Mouse (Mus musculus) ES-Bruce4 (cell line): ENCODE data around the gene Crybb2. TPM values are rescaled to one million over a fixed set of nuclear protein-coding genes. Genes with fewer than 3 reads are reported as not detected.

Source experiments
- H3K27ac ChIP-seq: 2 replicates; pipeline ENCODE4 v1.5.1; 2012; ENCODE audit warnings: low read length, inconsistent platforms; ENCODE audit not compliant: insufficient read depth
- H3K27me3 ChIP-seq: 2 replicates; pipeline ENCODE4 v1.6.1; 2012; ENCODE audit warnings: mild to moderate bottlenecking, low read length, inconsistent platforms; ENCODE audit not compliant: control insufficient read depth, poor library complexity, insufficient read depth, severe bottlenecking
- H3K36me3 ChIP-seq: 2 replicates; pipeline ENCODE4 v1.6.1; 2012; ENCODE audit warnings: inconsistent platforms, mild to moderate bottlenecking, low read length, moderate library complexity; ENCODE audit not compliant: control insufficient read depth, poor library complexity, insufficient read depth, severe bottlenecking
- H3K4me1 ChIP-seq: one replicate; pipeline ENCODE4 v1.8.1; 2011; ENCODE audit warnings: low read length; ENCODE audit not compliant: control insufficient read depth, insufficient read depth
- H3K4me3 ChIP-seq: 2 replicates; pipeline ENCODE4 v1.5.1; 2011; ENCODE audit warnings: low read depth, mild to moderate bottlenecking, low read length
- H3K9ac ChIP-seq: 2 replicates; pipeline ENCODE4 v1.6.1; 2012; ENCODE audit warnings: low read depth, mild to moderate bottlenecking, inconsistent platforms; ENCODE audit not compliant: poor library complexity, severe bottlenecking
- H3K9me3 ChIP-seq: replicated peaks from 2 replicates; pipeline ENCODE4 v1.6.1; 2012; ENCODE audit warnings: mild to moderate bottlenecking, low read length, inconsistent platforms; ENCODE audit not compliant: control insufficient read depth, poor library complexity, insufficient read depth, severe bottlenecking
- CTCF ChIP-seq: IDR thresholded peaks from one replicate; pipeline ENCODE4 v1.8.1; 2011; ENCODE audit warnings: low read depth, low read length
- EP300 ChIP-seq: IDR thresholded peaks from 2 replicates; pipeline ENCODE4 v1.6.1; 2011; ENCODE audit warnings: low read depth, low read length; ENCODE audit not compliant: insufficient read depth
- POLR2A ChIP-seq: IDR thresholded peaks from one replicate; pipeline ENCODE4 v1.8.1; 2011; ENCODE audit warnings: low read length; ENCODE audit not compliant: insufficient read depth
- polyA plus RNA-seq: library from polyadenylated mRNA; stranded (reverse); fragments of >200 nt; gene quantifications from 2 replicates; pipeline ENCODE4 v1.2.4, GENCODE M21; 2011; ENCODE audit warnings: low read depth; ENCODE audit not compliant: missing spikeins, insufficient read depth, insufficient read length

Gene Crybb2
- polyA plus RNA-seq, 1 experiment, result not detected

GRCm38 (mm10) chr5:113090077-113090690 is 20.3 kb upstream of the Crybb2 start:
- H3K27ac ChIP-seq, result no peak overlapping the region
- H3K27me3 ChIP-seq, result no peaks in the 10 kb centered on the region
- H3K36me3 ChIP-seq, result no peaks in the 10 kb centered on the region; the same call in 1 of the 2 replicates
- H3K4me1 ChIP-seq, result no peaks in the 10 kb centered on the region
- no peak overlapping the region for H3K4me3 ChIP-seq
- no peaks in the 10 kb centered on the region for H3K9me3 ChIP-seq
- H3K9ac ChIP-seq, result no peak overlapping the region
- TF ChIP-seq CTCF, result no peak
- no peak for TF ChIP-seq POLR2A
- TF ChIP-seq EP300, result no peak

- Histone ChIP-seq H3K27ac (no peak overlapping the region), H3K9me3 (no peaks in the 10 kb centered on the region), H3K9ac (no peak overlapping the region), H3K27me3 (no peaks in the 10 kb centered on the region), H3K4me3 (no peak overlapping the region), H3K36me3 (no peaks in the 10 kb centered on the region; the same call in 1 of the 2 replicates), H3K4me1 (no peaks in the 10 kb centered on the region)
- no peak for TF ChIP-seq CTCF
- TF ChIP-seq EP300, result no peak
- TF ChIP-seq POLR2A, result no peak
Measured at GRCm38 (mm10) chr5:113087465-113087864, 17.5 kb upstream of the Crybb2 start.

- no peaks in the 10 kb centered on the region for H3K9me3 ChIP-seq
- TF ChIP-seq CTCF, result no peak
- no peak for TF ChIP-seq EP300
- no peak for TF ChIP-seq POLR2A
- H3K9ac ChIP-seq, result no peak overlapping the region
- H3K4me3 ChIP-seq, result no peak overlapping the region
- H3K36me3 ChIP-seq, result no peaks in the 10 kb centered on the region; the same call in 1 of the 2 replicates
- no peak overlapping the region for H3K27ac ChIP-seq
- H3K27me3 ChIP-seq, result no peaks in the 10 kb centered on the region
- no peaks in the 10 kb centered on the region for H3K4me1 ChIP-seq
Measured at GRCm38 (mm10) chr5:113086990-113087389, 17.1 kb upstream of the Crybb2 start.

GRCm38 (mm10) chr5:113086439-113086838 is 16.5 kb upstream of the Crybb2 start:
- no peak overlapping the region for H3K9ac ChIP-seq
- H3K27ac ChIP-seq, result no peak overlapping the region
- H3K9me3 ChIP-seq, result no peaks in the 10 kb centered on the region
- no peak overlapping the region for H3K4me3 ChIP-seq
- TF ChIP-seq CTCF (no peak), EP300 (no peak), POLR2A (no peak)
- H3K27me3 ChIP-seq, result no peaks in the 10 kb centered on the region
- no peaks in the 10 kb centered on the region; the same call in 1 of the 2 replicates for H3K36me3 ChIP-seq
- H3K4me1 ChIP-seq, result no peaks in the 10 kb centered on the region

GRCm38 (mm10) chr5:113085931-113086330 is 16.0 kb upstream of the Crybb2 start:
- TF ChIP-seq CTCF, result no peak
- Histone ChIP-seq H3K9ac (no peak overlapping the region), H3K4me3 (no peak overlapping the region), H3K4me1 (no peaks in the 10 kb centered on the region), H3K36me3 (no peaks in the 10 kb centered on the region; the same call in 1 of the 2 replicates), H3K27ac (no peak overlapping the region), H3K9me3 (no peaks in the 10 kb centered on the region), H3K27me3 (no peaks in the 10 kb centered on the region)

- H3K27ac ChIP-seq, result no peak overlapping the region
- H3K9ac ChIP-seq, result no peak overlapping the region
- no peak overlapping the region for H3K4me3 ChIP-seq
- H3K4me1 ChIP-seq, result no peaks in the 10 kb centered on the region
- H3K27me3 ChIP-seq, result no peaks in the 10 kb centered on the region
- TF ChIP-seq CTCF, result no peak
- TF ChIP-seq POLR2A, result no peak
- TF ChIP-seq EP300, result no peak
- H3K9me3 ChIP-seq, result no peaks in the 10 kb centered on the region
- H3K36me3 ChIP-seq, result no peaks in the 10 kb centered on the region
Measured at GRCm38 (mm10) chr5:113084309-113084708, 14.4 kb upstream of the Crybb2 start.
